Mouse (Mus musculus) heart, embryonic 13.5 days (tissue): ENCODE results near the gene Lca5. TPM values are rescaled to one million over a fixed set of nuclear protein-coding genes. Genes with fewer than 3 reads are reported as not detected.

Experiments
- ATAC-seq: fragments of 200-750 bp; cut with Nextera tagmentation; 2 replicates; pipeline ENCODE4 v1.8.0; 2017; ENCODE audit warnings: moderate TSS enrichment; ENCODE audit not compliant: insufficient number of reproducible peaks, low FRiP score, low TSS enrichment; ENCODE audit errors: extremely low read depth
- H3K27ac ChIP-seq: fragments of 300-500 bp; sonication (generic); replicated peaks from 2 replicates; pipeline ENCODE4 v1.5.1; 2015; ENCODE audit warnings: moderate library complexity, mild to moderate bottlenecking, inconsistent platforms
- H3K27me3 ChIP-seq: fragments of 300-500 bp; sonication (generic); replicated peaks from 2 replicates; pipeline ENCODE4 v1.6.1; 2015; ENCODE audit warnings: mild to moderate bottlenecking, inconsistent platforms
- H3K36me3 ChIP-seq: fragments of 300-500 bp; sonication (generic); 2 replicates; pipeline ENCODE4 v1.6.1; 2015; ENCODE audit warnings: mild to moderate bottlenecking, inconsistent platforms
- H3K4me1 ChIP-seq: fragments of 300-500 bp; sonication (generic); 2 replicates; pipeline ENCODE4 v1.6.1; 2015; ENCODE audit warnings: inconsistent platforms
- H3K4me2 ChIP-seq: fragments of 300-500 bp; sonication (generic); 2 replicates; pipeline ENCODE4 v1.6.1; 2015; ENCODE audit warnings: inconsistent platforms, mild to moderate bottlenecking, moderate library complexity
- H3K4me3 ChIP-seq: fragments of 300-500 bp; sonication (generic); 2 replicates; pipeline ENCODE4 v1.5.1; 2015; ENCODE audit warnings: moderate library complexity, mild to moderate bottlenecking, inconsistent platforms
- H3K9ac ChIP-seq: fragments of 300-500 bp; sonication (generic); 2 replicates; pipeline ENCODE4 v1.6.1; 2015; ENCODE audit warnings: inconsistent platforms, mild to moderate bottlenecking, moderate library complexity
- H3K9me3 ChIP-seq: fragments of 300-500 bp; sonication (generic); 2 replicates; pipeline ENCODE4 v1.6.1; 2016; ENCODE audit warnings: inconsistent platforms
- WGBS: fragments of 180-500 bp; shearing (Covaris S2); methylation state at CpG from one replicate; pipeline ENCODE4 v1.1.7; 2015; ENCODE audit warnings: mixed read lengths; 5-methylcytosine and 5-hydroxymethylcytosine counted together
- polyA plus RNA-seq: library from polyadenylated mRNA; unstranded; fragments of >200 nt; fragmentation: Nextera tagmentation; extraction: Ambion mirVana; gene quantifications from 2 replicates; pipeline ENCODE4 v1.2.1, GENCODE M21; 2015

The Lca5 gene
- 9.5 and 11.8 TPM in 2 replicates for polyA plus RNA-seq

GRCm38 (mm10) chr9:83440392-83441357 is at the start of gene Lca5:
Gene Lca5 (minus strand): TSS chr9:83441127.
- Histone ChIP-seq H3K27ac (peak within 1 kb of the TSS; percentile 90), H3K9ac (peak within 1 kb of the TSS; percentile 81), H3K4me1 (peaks cover 12% of the 10 kb centered on the region), H3K27me3 (no peaks in the 10 kb centered on the region), H3K4me2 (peak within 1 kb of the TSS; percentile 69), H3K9me3 (no peaks in the 10 kb centered on the region), H3K4me3 (peak within 1 kb of the TSS; percentile 71), H3K36me3 (peaks cover 4% of the 10 kb centered on the region; the same call in 1 of the 2 replicates)
- ATAC-seq, result peak; percentile 92
- 2% methylated on average over 52 of the region's 57 CpGs for WGBS

- 51% methylated on average over 15 of the region's 15 CpGs for WGBS
- Histone ChIP-seq H3K4me3 (no peak overlapping the region), H3K27ac (no peak overlapping the region), H3K36me3 (no peaks in the 10 kb centered on the region), H3K4me2 (peak overlapping the region; percentile 24), H3K9me3 (no peaks in the 10 kb centered on the region), H3K9ac (no peak overlapping the region), H3K4me1 (no peaks in the 10 kb centered on the region), H3K27me3 (no peaks in the 10 kb centered on the region)
- no peak for ATAC-seq
Observed at GRCm38 (mm10) chr9:83488491-83489210, 47.7 kb upstream of the Lca5 start.

- 41% methylated on average over 9 of the region's 9 CpGs for WGBS
- Histone ChIP-seq H3K27ac (no peak overlapping the region), H3K27me3 (no peaks in the 10 kb centered on the region), H3K4me3 (no peak overlapping the region), H3K4me1 (no peaks in the 10 kb centered on the region), H3K36me3 (no peaks in the 10 kb centered on the region), H3K9ac (no peak overlapping the region), H3K4me2 (no peak overlapping the region), H3K9me3 (no peaks in the 10 kb centered on the region)
- ATAC-seq, result no peak
Observed at GRCm38 (mm10) chr9:83487771-83488470, 47.0 kb upstream of the Lca5 start.

- H3K9me3 ChIP-seq, result no peaks in the 10 kb centered on the region
- no peak overlapping the region for H3K27ac ChIP-seq
- H3K9ac ChIP-seq, result no peak overlapping the region
- H3K4me3 ChIP-seq, result no peak overlapping the region
- ATAC-seq, result no peak
- H3K4me1 ChIP-seq, result peaks cover 6% of the 10 kb centered on the region
- H3K36me3 ChIP-seq, result no peaks in the 10 kb centered on the region
- H3K4me2 ChIP-seq, result no peak overlapping the region
- WGBS, result 87% methylated on average over 3 of the region's 3 CpGs
- no peaks in the 10 kb centered on the region for H3K27me3 ChIP-seq
Observed at GRCm38 (mm10) chr9:83485966-83486365, 45.0 kb upstream of the Lca5 start.

GRCm38 (mm10) chr9:83485357-83485756 is 44.4 kb upstream of the Lca5 start:
- Histone ChIP-seq H3K4me1 (peaks cover 6% of the 10 kb centered on the region), H3K9me3 (no peaks in the 10 kb centered on the region), H3K9ac (no peak overlapping the region), H3K4me3 (no peak overlapping the region), H3K4me2 (no peak overlapping the region), H3K27ac (no peak overlapping the region), H3K27me3 (no peaks in the 10 kb centered on the region), H3K36me3 (no peaks in the 10 kb centered on the region)
- ATAC-seq, result no peak
- WGBS, result 83% methylated on average over 1 of the region's 1 CpGs

GRCm38 (mm10) chr9:83483419-83483818 is 42.5 kb upstream of the Lca5 start:
- Histone ChIP-seq H3K4me2 (no peak overlapping the region), H3K27ac (no peak overlapping the region), H3K36me3 (no peaks in the 10 kb centered on the region), H3K9me3 (no peaks in the 10 kb centered on the region), H3K4me1 (peaks cover 6% of the 10 kb centered on the region), H3K9ac (no peak overlapping the region), H3K27me3 (no peaks in the 10 kb centered on the region), H3K4me3 (no peak overlapping the region)
- 88% methylated on average over 4 of the region's 4 CpGs for WGBS
- no peak for ATAC-seq

GRCm38 (mm10) chr9:83482176-83482949 is 41.4 kb upstream of the Lca5 start:
- ATAC-seq, result no peak
- 71% methylated on average over 4 of the region's 4 CpGs for WGBS
- Histone ChIP-seq H3K27ac (peak overlapping the region; percentile 32; the same call in 1 of the 2 replicates), H3K36me3 (no peaks in the 10 kb centered on the region), H3K27me3 (no peaks in the 10 kb centered on the region), H3K4me3 (no peak overlapping the region), H3K9me3 (no peaks in the 10 kb centered on the region), H3K4me1 (peaks cover 6% of the 10 kb centered on the region), H3K4me2 (no peak overlapping the region), H3K9ac (no peak overlapping the region)

- H3K4me1 ChIP-seq, result no peaks in the 10 kb centered on the region
- ATAC-seq, result no peak
- H3K4me3 ChIP-seq, result no peak overlapping the region
- H3K9ac ChIP-seq, result no peak overlapping the region
- H3K9me3 ChIP-seq, result no peaks in the 10 kb centered on the region
- no peaks in the 10 kb centered on the region for H3K27me3 ChIP-seq
- no peaks in the 10 kb centered on the region for H3K36me3 ChIP-seq
- 57% methylated on average over 2 of the region's 2 CpGs for WGBS
- H3K27ac ChIP-seq, result no peak overlapping the region
- H3K4me2 ChIP-seq, result no peak overlapping the region
Observed at GRCm38 (mm10) chr9:83469871-83470270, 28.9 kb upstream of the Lca5 start.

- 1% methylated on average over 22 of the region's 22 CpGs for WGBS
- H3K9ac ChIP-seq, result peak overlapping the region; percentile 77
- H3K4me2 ChIP-seq, result peak overlapping the region; percentile 68
- no peaks in the 10 kb centered on the region for H3K36me3 ChIP-seq
- peak overlapping the region; percentile 51 for H3K4me3 ChIP-seq
- ATAC-seq, result peak; percentile 44; the same call in 1 of the 2 replicates
- peak overlapping the region; percentile 86 for H3K27ac ChIP-seq
- no peaks in the 10 kb centered on the region for H3K9me3 ChIP-seq
- peaks cover 11% of the 10 kb centered on the region for H3K4me1 ChIP-seq
- H3K27me3 ChIP-seq, result no peaks in the 10 kb centered on the region
Observed at GRCm38 (mm10) chr9:83447771-83448170, 6.8 kb upstream of the Lca5 start.

- H3K27me3 ChIP-seq, result no peaks in the 10 kb centered on the region
- peak overlapping the region; percentile 86 for H3K27ac ChIP-seq
- no peaks in the 10 kb centered on the region for H3K9me3 ChIP-seq
- H3K4me3 ChIP-seq, result peak overlapping the region; percentile 51
- peak overlapping the region; percentile 68 for H3K4me2 ChIP-seq
- H3K9ac ChIP-seq, result peak overlapping the region; percentile 77
- H3K4me1 ChIP-seq, result peaks cover 11% of the 10 kb centered on the region
- ATAC-seq, result no peak
- 41% methylated on average over 9 of the region's 9 CpGs for WGBS
- no peaks in the 10 kb centered on the region for H3K36me3 ChIP-seq
Observed at GRCm38 (mm10) chr9:83447176-83447575, 6.2 kb upstream of the Lca5 start.
